Mouse (Mus musculus) G1E (cell line): ENCODE results near the gene Grip1. TPM values are rescaled to one million over a fixed set of nuclear protein-coding genes. Genes with fewer than 3 reads are reported as not detected.

Experiments used
- ATAC-seq: 2 replicates; pipeline ENCODE4 v1.8.0; 2016; ENCODE audit warnings: mild to moderate bottlenecking; ENCODE audit not compliant: insufficient number of reproducible peaks, poor library complexity, low FRiP score, severe bottlenecking; ENCODE audit errors: extremely low read depth
- DNase-seq: peaks from one replicate; pipeline ENCODE4 v3.0.0; 2012; ENCODE audit warnings: low spot score
- H3K27me3 ChIP-seq: 2 replicates; pipeline ENCODE4 v1.6.1; 2012; ENCODE audit warnings: mild to moderate bottlenecking, low read length, inconsistent platforms; ENCODE audit not compliant: insufficient read depth
- H3K36me3 ChIP-seq: replicated peaks from 2 replicates; pipeline ENCODE3; 2012; ENCODE audit warnings: mild to moderate bottlenecking, inconsistent platforms
- H3K4me1 ChIP-seq: 2 replicates; pipeline ENCODE4 v1.6.1; 2012; ENCODE audit warnings: low read depth, low read length, inconsistent platforms, mixed read lengths; ENCODE audit not compliant: insufficient read depth
- H3K4me3 ChIP-seq: 2 replicates; pipeline ENCODE4 v1.5.1; 2012; ENCODE audit warnings: low read depth, mild to moderate bottlenecking, inconsistent platforms, low read length, moderate library complexity, mixed read lengths
- H3K9me3 ChIP-seq: replicated peaks from 2 replicates; pipeline ENCODE4 v1.6.1; 2012; ENCODE audit warnings: inconsistent platforms
- CTCF ChIP-seq: IDR thresholded peaks from 2 replicates; pipeline ENCODE4 v1.5.1; 2012; ENCODE audit warnings: low read depth, low read length, inconsistent platforms, mixed read lengths
- GATA1 ChIP-seq: IDR thresholded peaks from 2 replicates; pipeline ENCODE4 v1.6.1; 2012; ENCODE audit warnings: borderline replicate concordance, low read length, inconsistent platforms, mixed read lengths
- GATA2 ChIP-seq: IDR thresholded peaks from 2 replicates; pipeline ENCODE4 v1.6.1; 2012; ENCODE audit warnings: low read depth, low read length, inconsistent platforms, borderline replicate concordance
- POLR2AphosphoS5 ChIP-seq: IDR thresholded peaks from 2 replicates; pipeline ENCODE4 v1.6.1; 2012; ENCODE audit warnings: low read depth, low read length, inconsistent platforms; ENCODE audit not compliant: insufficient replicate concordance
- TAL1 ChIP-seq: conservative IDR thresholded peaks from 2 replicates; pipeline ENCODE4 v1.6.1; 2012; ENCODE audit warnings: low read depth, low read length, inconsistent platforms, mixed read lengths
- polyA plus RNA-seq: library from polyadenylated mRNA; stranded (reverse); fragments of >175 nt; gene quantifications from 2 replicates; pipeline ENCODE4 v1.2.3, GENCODE M21; 2012
- total RNA-seq, 2 experiments: library from RNA; stranded (forward) in 1 of 2; stranded (reverse) in 1 of 2; fragments of 200-1000 nt in 1 of 2; fragments of >200 nt in 1 of 2; fragmentation: Nextera tagmentation in 1 of 2; gene quantifications; 2 replicates each; pipeline ENCODE4 v1.2.3; 2014 to 2017

Gene Grip1
- total and polyA plus RNA-seq, 3 experiments: 0.11 TPM; not detected in 2

GRCm38 (mm10) chr10:120044237-120044636 lies 590.6 kb downstream of the Grip1 start:
- peaks cover 12% of the 10 kb centered on the region for H3K9me3 ChIP-seq
- no peak overlapping the region for H3K4me3 ChIP-seq
- H3K4me1 ChIP-seq: no peaks in the 10 kb centered on the region

DNA sequence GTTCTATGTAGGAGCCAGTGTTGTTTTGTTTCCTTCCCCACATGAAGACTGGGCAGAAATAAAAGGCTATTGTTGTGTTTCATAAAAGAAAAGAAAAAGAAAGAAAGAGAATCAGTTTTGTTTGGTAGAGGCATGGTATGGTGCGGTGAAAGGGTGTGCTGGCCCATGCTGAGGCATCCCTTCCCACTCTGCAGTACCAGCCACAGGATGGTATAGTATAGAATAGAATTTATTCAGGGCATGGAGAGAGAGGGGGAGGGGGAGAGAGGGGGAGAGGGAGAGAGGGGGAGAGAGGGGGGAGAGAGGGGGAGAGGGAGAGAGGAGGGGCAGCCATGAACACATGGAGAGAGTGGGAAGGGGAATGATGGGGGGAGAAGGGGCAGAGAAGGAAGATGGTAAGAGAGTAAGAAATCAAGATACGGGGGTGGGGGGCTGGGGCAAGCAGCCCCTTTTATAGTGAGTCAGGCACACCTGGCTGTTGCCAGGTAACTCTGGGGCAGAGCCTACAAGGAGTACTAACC lies 591.1 kb downstream of the Grip1 start:
- no peaks in the 10 kb centered on the region for H3K4me1 ChIP-seq
- TF ChIP-seq POLR2AphosphoS5 (no peak), CTCF (no peak), GATA2 (no peak), TAL1 (no peak), GATA1 (no peak)
- ATAC-seq: no peak
- no peak for DNase-seq
- no peaks in the 10 kb centered on the region for H3K27me3 ChIP-seq
- H3K9me3 ChIP-seq: peaks cover 17% of the 10 kb centered on the region
- no peaks in the 10 kb centered on the region for H3K36me3 ChIP-seq
- H3K4me3 ChIP-seq: no peak overlapping the region

More at GRCm38 (mm10) chr10:120044237-120044636, 590.6 kb downstream of the Grip1 start:
- no peak for ATAC-seq
- TF ChIP-seq GATA1: no peak
- TF ChIP-seq GATA2: no peak
- TF ChIP-seq TAL1: no peak
- no peak for TF ChIP-seq POLR2AphosphoS5
- TF ChIP-seq CTCF: no peak
- Histone ChIP-seq H3K27me3 (no peaks in the 10 kb centered on the region), H3K36me3 (no peaks in the 10 kb centered on the region)
- DNase-seq: no peak

DNA sequence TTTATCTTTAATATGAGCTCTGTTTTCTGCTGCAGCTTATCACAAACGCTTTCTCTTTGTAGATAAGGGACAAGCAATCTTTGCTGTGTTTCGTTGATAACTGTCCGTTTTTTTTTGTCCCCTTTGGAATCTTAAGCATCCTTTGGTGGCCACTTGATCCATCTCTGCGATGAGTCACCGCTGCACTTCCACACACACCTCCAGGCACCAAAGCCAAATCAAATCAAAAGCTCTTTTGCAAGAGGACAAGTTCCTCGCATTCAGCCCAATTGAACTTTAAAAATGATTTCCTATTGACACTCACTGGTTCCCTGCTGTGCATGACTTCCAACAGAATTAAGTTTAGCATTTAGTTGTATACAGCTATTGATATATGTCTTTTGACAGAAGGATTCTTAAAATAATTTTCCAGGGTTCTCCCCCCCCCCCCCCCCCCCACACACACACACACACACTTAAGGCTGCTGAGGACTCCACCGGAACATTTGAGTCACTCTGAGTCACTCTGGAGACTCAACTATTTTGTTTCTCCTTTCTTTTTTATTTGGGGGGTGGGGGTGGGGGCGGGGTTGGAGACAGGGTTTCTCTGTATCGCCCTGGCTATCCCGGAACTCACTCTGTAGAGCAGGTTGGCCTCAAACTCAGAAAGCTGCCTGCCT lies 607.1 kb downstream of the Grip1 start:
- Histone ChIP-seq H3K4me3 (no peak overlapping the region), H3K4me1 (no peaks in the 10 kb centered on the region), H3K36me3 (no peaks in the 10 kb centered on the region), H3K27me3 (no peaks in the 10 kb centered on the region), H3K9me3 (peaks cover 2% of the 10 kb centered on the region)
- DNase-seq (no peak), ATAC-seq (no peak)
- TF ChIP-seq CTCF (no peak), GATA1 (no peak), POLR2AphosphoS5 (no peak), GATA2 (no peak), TAL1 (no peak)

- peaks cover 2% of the 10 kb centered on the region for H3K9me3 ChIP-seq
- TF ChIP-seq TAL1 (no peak), GATA2 (no peak), CTCF (no peak), GATA1 (no peak), POLR2AphosphoS5 (no peak)
- H3K36me3 ChIP-seq: no peaks in the 10 kb centered on the region
- H3K4me3 ChIP-seq: no peak overlapping the region
- H3K27me3 ChIP-seq: no peaks in the 10 kb centered on the region
- no peak for DNase-seq
- no peak for ATAC-seq
- no peaks in the 10 kb centered on the region for H3K4me1 ChIP-seq
These were observed 607.9 kb downstream of the Grip1 start for GRCm38 (mm10) chr10:120061238-120062130.

DNA sequence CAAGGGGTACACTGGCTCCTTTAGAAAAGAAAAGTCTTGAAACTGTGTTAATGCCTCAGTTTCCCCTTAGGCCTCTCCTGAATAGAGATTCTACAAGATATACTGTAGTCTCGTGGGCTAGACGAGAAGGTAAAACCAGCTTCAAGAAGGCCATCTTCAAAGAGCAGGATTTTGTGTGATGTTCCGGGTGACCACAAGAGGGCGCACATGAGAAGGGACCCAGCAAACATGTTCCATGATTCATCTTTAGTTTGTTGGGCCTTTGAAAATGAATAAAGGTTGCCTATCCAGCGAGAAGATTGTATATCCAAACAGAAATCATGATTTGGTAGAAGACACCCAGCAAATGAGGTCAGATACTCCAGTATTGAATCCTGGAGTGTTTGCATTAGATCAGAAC lies 610.8 kb downstream of the Grip1 start:
- no peaks in the 10 kb centered on the region for H3K36me3 ChIP-seq
- TF ChIP-seq GATA2: no peak
- peak; percentile 76 for TF ChIP-seq CTCF
- no peak for TF ChIP-seq GATA1
- DNase-seq (peak; percentile 28), ATAC-seq (no peak)
- H3K4me1 ChIP-seq: no peaks in the 10 kb centered on the region; the same call in 1 of the 2 replicates
- no peak overlapping the region for H3K4me3 ChIP-seq
- H3K27me3 ChIP-seq: no peaks in the 10 kb centered on the region
- H3K9me3 ChIP-seq: no peaks in the 10 kb centered on the region; the same call in 1 of the 2 replicates

DNA sequence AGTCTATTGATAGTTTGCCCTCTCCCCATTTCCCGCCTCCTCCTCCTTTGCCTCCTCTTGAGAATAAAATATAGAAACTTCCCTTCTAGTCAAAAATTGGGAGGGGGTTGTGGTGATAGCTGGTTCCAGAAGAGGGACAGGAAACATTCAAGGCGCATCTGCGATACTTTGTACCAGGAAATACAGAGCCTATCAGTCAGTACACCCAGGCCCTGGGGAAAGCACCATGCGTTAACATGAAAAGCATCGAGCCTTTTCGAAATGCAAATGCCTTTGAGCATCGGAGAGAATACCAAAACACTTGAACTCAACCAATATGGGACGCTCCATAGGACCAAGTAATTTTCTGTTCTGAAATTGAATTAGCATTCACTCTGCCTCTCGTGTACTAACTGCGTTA lies 612.7 kb downstream of the Grip1 start:
- no peak for ATAC-seq
- no peak for DNase-seq
- Histone ChIP-seq H3K4me3 (no peak overlapping the region), H3K9me3 (no peaks in the 10 kb centered on the region), H3K36me3 (no peaks in the 10 kb centered on the region), H3K27me3 (no peaks in the 10 kb centered on the region), H3K4me1 (no peaks in the 10 kb centered on the region; the same call in 1 of the 2 replicates)
- TF ChIP-seq GATA1: no peak
- no peak for TF ChIP-seq POLR2AphosphoS5
- TF ChIP-seq GATA2: no peak
- TF ChIP-seq CTCF: no peak
- TF ChIP-seq TAL1: no peak
